Mouse (Mus musculus) MEL-GATA-1-ER (cell line): ENCODE data around the gene Btd.

Experiments used
- DNase-seq: peaks from one replicate; pipeline ENCODE4 v3.0.0-alpha.2; 2012; ENCODE audit warnings: low read depth; ENCODE audit errors: extremely low read depth

Btd gene

DNA sequence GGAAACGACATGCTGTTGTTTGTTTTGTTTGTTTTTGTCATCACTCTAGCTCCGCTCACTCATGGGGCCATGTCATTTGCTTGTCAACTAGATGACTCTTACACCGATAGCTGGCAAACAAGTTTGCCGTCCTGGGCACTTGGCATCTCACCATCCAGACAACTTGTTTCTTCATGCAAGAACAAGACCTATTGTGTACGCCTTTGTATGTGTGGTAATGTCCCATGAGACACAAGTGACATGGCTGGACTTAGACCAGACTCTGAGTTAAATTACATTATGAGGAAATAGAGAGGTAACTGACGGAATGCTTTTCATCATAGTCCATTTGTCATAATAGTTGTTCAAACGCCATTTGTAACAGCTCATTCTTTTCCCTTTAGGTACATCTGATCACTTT, 5.1 kb downstream of the Btd start:
- DNase-seq, result no peak

DNA sequence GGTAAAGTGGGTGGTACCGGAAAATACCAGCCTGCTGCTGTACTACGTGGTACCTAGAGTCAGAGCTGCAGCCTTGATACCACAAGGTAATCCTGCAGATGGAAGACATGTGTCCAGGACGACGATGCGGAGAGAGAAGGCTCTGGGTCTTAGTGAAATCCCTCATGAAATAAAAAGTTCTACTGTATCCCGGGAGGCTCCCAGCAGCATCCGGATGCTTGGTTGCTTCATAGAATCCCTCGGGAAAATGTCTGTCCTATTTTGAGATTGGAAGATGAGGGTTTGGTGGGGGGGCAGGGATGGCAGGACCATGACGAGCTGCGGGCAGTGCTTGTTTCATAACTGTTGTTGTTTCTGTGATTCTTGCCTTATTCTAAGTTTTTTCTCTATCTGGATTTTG, 7.2 kb downstream of the Btd start:
- no peak for DNase-seq

DNA sequence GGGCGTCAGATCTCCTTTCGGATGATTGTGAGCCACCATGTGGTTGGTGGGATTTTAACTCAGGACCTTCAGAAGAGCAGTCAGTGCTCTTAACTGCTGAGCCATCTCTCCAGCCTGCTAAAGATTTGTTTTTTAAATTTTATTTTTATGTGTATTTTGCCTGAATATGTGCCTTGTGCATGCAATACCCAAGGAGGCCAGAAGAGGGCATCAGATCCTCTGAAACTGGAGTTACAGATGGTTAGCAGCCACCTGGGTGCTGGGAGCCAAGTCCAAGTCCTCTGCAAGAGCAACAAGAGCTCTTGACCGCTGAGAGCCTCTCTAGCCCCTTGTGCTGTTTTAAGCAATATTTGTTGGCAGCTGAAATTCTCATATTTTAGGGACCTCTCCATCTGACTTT, 9.5 kb downstream of the Btd start:
- DNase-seq, result no peak

DNA sequence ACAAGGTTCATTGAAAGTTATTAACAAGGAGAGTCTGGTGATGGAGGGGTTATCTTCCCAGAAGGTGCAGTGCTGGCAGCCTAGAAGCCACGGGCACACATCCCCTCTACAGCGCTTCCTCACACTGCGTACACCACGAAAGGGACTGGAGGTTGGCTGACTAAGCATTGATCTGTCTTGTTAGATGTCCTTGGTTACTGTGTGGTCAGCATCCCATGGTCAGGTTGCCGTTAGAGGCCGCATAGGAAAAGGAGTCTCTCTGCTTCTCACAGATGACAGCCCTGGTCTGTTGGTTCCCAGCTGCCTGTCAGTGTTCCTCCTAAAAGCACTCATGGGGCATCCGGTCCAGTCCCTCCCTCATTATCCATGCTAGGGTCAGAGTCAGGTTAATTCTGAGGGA, 10.4 kb downstream of the Btd start:
- no peak for DNase-seq

DNA sequence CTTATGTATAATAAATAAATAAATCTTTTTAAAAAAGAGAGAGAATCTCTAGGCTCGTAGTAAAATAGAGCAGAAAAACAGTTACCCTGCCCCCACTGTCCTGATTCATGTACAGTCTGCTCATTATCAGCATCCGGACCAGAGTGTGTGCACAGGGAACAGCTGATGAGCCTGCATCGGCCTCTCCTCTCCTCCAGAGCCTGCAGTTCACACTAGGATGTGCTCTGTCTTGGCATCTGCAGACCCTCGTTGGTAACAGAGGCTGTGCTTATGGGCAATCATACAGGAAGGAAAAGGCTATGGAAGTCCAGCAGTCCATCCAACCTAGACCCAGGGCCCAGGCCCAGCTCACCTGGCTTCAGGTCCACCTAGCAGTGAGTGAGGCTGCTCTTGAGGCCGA, 11.3 kb downstream of the Btd start:
- no peak for DNase-seq

DNA sequence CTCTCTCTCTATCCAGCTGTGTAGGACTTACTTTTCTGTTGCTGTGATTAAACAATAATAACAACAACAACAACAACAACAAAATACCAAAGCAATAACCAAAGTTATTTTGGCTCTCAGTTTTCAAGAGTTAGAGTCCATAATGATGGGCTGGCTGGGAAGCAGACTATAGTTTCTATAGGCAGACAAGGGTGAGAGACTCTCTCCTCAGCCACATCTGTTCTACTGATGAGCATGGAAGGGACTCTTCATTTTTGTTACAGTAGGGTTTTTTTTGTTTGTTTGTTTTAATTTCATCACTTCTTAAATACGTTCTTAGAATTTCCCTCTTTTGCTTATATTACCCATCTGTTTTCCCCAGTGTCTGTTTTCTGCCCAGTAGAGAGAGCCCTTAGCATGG, 11.8 kb downstream of the Btd start:
- DNase-seq, result no peak

DNA sequence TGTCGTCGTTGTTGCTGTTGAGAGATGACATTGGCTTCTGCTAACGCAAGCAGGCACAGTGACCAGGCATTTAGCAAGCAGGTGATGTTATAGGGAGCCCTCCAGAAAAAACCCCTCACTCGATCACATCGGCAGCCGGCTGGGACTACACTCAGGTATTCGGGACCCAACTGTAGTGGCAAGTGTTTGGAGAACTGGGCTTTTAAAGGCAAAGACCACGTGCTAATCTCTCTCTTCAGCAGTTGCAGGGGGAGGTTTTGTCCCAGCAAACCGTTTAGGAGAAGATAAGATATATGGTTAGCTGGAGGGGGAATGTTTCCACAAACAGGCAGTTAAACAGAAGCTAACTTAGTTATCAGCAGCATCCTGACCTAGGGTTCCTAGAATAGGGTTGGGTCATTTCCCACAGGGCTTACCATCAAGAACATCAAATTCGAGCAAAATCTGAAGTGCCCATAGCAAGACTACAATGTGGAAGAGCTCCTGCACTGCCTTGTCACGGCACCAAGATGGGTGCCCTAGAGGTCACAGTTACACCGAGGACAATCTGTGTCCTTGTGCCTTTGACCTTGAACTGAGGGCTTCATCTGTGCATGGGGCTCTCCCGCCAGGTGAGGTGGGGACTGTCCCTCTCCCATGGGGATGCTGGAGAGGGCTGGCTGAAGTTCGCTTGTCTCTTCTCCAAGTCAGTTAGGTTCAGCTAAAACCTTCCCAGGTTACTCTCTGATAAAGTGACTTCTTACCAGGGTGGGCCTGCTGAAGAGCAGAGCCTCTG, 12.5 kb downstream of the Btd start:
- peak; percentile 95 for DNase-seq

DNA sequence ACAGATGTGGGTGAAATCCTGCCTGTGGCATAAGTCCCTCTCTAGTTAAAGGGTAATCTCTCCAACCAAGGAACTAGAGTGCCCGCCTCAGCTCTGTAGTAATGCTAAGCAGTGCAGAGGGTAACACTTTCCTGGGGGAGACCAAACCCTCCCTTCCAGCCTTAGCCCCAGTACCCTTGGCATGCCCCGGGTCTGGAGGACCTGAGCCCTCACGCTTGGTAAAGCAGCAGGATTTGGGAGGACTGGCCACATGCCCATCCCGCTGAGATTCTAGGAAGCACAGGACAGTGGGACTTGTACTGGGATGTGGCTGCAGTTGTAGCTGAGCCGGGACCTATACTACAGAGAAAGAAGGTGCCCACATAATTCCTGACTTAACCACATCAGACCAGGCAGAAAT, 14.0 kb downstream of the Btd start:
- no peak for DNase-seq

DNA sequence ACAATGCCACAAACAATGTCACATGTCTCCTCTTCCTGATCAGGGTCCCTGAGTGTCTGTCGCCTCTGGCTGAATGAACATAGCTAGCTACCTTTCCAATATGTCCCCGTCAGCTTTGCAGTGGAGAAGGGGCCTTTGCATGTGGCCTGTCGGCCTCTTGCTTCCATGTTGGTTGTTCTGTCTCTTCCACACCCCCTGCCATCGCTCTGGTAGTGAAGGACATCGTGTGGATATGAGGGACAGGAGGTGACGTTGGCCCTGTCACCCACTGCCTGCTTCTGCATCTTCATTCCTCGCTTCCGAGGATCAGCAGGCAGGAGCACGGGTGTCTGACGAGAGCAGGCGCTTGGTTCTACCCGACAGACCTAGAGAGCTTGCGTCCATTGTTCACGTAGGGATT, 14.6 kb downstream of the Btd start:
- DNase-seq, result no peak

DNA sequence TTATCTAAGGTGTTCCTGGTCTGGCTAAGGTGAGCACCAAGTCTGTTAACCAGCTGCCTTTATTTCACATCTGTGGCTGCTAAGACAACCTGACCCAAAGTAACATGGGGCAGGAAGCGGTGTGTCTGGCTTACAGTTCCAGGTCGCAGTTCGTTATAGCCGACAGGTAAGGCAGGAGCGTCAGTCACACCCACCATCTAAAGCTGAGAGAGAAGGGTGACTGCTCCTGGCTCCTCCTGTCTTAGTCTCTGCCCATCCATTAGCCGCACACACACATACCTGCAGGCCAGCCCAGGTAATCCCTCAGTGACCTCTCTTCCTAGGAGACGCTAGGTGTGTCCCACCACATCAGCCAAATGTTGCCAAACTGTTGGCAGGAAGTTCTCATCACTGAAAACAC, 15.6 kb downstream of the Btd start:
- no peak for DNase-seq

DNA sequence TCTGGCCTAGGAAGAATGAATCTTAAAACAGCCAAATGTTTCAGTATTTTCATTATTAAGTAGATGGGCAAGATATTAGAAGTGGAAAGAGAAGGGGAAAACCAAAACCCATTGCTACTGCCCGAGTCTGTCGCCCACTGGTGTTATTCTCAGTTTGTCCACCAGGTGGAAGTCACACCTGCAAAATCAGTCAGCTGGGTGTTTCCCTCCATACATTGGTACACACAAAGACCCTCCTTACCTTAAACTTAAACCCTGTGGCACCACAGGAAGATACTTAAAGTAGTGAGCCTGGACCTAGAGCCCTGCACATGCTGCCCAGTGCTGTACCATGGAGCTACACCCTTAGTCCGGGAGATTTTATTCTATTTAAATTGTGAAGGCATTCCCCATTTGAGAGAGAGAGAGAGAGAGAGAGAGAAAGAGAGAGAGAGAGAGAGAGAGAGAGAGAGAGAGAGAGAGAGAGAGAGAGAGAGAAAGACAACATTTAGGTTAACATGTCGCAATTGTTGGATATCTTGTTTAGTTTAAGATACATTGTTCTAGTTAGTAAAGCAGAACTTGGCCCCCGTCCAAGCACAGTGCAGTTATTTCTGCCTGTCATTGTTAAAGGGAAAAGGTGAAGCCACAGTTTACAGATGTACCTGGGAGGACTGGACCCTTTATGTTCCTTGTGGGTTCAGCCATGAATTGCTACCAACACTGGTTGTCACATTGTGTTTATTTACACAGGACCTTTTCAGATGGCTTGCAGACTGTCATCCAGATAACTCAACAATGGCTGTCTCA, 16.2 kb downstream of the Btd start:
- DNase-seq, result peak; percentile 66

DNA sequence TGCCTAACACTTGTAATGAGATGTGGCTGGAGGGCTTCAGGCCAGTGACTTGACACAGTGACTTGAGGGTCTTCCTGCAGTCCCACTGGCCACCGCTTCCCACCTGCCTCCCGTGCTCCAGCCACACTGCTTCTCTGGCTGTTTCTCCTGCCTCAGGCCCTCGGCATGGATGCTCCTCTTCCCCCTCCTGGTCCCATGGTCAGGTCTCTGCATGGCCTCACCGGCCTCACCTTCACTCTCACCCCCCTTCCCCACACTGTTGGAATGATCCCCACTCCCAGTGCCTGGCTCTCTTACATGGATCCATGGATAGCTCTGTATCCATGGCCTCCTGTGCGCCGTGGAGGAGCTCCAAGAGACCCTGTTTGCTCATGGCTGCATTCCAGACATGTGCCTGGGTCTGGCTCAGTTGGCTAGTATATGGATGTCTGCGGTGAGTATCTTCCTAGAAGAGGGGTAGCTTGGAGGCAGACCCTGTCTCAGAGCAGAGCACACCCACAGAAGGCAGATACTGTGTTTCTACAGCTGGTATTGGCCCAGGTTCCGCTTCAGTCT, 17.4 kb downstream of the Btd start:
- no peak for DNase-seq

DNA sequence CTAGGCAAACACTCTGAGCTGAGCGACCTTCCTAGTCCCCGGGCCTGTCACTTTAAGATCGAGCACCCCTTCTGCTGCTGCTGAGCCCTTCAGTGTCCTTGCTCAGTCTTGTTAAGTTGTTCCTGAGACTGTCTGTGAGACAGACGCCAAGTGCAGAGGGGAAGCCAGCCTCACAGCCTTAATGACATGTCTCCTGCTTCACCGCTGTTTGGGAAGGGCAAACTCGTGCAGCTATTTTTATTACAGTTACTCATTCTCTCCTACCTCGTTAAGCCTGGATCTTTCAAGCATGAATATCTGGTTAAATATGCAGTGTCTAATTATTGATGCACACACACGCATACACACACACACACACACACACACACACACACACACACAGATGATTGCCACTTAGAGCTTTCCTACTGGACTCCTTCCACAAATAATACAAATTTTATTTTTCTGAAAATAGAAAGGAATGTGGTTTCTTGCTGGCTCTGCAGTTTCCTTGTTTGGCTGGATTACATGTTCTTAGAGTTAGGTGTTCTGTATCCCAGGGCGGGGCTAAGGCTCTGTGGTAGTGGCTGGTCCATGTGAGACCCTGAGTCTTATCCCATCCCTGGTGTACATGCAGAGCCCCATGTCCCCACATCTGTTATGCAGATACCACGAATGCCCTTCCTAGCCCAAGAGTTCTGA, 18.8 kb downstream of the Btd start:
- no peak for DNase-seq

DNA sequence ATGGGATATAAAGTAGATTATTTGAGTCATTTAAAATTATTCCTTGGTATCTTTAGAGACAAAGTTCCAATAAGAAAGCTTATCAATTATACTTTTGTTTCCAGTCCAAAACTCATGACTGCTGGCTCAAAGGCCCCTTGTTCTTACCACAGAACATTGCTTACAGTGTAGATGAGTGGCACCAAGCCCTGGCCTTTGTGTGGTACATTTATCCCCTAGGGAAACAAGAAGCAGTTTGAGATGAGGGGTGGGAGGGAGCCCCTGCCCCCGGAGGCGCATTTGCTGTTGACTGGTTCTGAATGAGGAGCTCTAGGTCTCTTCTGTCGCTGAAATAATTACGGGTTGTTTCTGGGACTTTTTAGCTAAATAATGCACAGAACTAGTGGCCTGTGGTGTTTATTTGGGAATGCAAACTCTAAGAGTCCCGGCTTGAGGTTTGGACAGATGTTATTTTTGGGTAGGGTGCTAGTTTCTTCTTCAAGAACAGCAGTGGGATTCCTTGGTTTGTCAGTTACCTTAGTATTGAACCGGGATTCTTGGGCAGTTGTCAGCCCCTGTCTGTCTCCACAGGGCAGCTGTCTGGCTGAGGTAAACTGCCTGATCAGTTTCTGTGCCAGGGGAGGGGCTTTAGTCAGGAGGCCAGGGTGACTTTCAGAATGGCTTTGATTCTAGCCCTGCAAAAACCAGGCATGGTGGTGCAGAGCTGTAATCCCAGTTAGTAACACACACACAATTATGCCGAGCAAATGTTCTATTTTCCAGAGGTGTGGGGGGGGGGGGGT, 19.7 kb downstream of the Btd start:
- no peak for DNase-seq

DNA sequence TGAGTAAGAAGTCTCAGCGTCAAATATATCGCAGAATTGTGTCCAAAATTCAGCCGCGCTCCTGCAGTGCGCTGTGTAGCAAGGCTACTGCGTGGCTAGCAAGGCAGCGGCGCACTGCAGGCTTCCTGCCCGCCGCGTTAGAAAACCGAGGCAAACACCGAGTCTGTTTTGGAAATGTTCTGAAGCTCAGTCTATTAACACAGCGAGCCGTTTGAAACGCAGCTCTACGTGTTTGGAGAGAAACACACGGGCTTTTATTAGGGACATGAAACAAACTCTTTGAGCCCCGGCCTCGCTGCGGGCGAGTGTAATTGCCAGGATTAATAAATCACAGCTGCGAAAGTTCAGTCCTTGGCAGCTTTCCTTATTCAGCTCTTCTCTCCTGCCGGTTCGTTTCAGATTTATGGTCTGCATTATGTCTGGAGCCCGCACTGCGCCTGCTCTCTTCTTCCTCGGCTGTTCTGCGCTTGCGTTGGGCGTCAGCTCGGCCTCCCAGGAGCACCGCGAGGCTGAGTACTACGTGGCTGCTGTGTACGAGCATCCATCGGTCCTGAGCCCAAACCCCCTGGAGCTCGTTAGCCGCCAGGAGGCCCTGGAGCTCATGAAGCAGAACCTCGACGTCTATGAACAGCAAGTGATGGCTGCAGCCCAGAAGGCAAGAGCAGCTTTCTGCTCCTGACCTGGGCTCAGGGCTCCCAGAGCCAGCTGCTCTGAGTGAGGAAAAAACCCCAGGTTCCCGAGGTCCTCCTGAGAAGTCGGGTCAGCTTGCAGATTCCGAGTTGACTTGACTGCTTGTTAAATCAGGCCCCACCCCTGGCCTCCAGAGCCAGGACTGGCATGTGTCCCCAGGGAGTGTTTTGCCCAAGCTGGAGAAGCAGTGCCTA, 21.1 kb downstream of the Btd start:
- no peak for DNase-seq

DNA sequence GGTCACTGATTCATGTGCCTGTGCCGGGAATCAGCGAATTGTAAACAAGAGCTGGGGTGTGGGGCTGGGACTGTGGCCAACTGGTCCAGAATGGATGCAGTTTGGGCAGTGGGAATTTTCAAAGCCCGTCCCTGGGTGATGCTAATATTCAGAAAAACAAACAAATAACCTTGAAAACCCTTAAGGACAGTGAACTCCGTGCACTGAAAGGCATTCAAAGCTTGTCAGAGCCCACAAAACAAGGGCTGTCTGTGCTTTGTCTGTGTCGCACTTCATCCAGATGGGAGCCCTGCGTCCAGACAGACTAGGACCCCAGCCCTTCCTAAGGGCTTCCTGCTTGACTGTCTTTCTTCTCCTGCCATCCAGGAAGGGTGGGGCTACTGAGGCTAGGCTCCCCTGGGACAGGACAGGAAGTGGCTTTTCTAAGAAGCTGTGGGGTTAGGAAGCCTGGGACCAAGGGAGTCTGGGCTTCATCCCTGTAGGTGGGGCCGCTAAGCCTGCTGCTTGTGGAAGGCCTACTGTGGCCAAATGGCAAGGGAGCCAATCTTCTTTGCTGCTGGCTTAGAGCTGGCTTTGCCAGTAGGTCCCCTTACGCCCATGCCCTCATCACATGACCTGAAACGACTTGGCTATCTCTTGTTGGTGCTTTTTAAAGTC, 21.9 kb downstream of the Btd start:
- no peak for DNase-seq

DNA sequence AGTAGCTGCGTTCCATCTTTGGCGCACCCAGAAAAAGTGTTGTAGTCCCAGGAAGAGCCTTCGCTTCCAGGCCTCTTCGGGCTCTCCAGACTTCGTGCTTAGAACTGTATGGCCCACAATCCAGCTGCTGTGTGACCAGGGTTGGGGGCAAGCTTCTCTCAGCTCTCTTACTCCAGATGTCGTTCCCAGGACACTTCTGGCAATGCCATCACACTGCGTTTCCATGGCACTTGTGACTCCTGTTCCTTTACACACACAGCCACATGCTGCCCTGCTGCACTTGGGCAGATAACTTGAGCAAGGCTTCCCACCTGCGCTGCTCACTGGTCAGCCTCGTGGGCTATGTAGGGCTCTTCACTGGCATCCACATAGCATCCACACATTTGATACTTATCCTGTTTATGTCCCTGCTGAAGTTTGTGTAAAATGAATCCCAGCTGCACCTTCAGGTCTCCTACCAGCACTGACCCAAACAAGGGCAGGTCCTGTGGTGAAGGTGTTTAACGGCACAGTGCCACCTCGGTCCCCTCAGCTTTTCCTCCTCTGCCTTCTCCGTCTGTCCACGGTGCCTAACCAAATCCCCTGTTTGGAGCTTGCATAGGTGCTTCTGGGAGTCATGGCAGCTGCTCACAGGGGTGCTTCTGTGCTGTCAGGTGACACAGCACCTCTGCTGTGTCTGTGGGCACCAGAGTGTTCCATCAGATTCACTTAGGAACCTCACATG, 22.7 kb downstream of the Btd start:
- no peak for DNase-seq

DNA sequence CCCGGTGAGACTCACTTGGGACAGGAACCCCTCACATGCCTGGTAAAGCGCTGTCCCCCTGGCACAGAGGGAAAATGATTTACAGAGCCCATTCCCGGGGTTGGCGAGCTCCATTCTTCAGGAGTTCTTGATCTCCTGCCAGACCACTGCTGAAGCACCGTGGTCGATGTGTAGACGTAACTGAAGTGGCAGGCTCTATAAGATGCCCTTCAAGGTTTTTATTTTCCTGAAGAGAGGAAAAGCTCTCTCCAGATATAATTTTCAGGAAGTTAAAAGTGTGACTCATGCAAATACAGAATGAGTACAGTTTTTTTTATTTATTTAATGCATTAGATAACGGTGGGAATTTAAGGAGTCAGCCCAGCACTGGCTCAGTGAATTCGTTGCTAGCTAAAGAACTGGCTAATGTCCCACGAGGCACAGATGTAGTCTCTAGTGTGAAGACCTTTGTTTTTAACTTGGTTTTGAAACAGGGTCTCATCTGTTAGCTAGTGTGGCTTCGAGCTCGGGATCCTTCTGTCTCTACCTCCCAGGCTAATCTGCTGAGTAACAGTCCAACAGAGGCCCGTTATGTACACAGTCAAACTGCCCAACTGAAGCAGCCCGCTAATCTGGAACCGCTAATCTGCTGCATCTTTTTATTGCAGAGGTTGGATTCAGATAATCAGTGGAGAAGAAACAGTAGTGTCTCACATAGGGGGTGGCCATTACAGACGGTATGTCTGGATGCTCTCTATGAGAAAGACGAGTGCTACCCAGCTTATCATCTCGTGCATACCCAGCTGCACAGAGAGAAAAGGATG, 23.5 kb downstream of the Btd start:
- peak; percentile 36 for DNase-seq
